In the genomic region with DNA sequence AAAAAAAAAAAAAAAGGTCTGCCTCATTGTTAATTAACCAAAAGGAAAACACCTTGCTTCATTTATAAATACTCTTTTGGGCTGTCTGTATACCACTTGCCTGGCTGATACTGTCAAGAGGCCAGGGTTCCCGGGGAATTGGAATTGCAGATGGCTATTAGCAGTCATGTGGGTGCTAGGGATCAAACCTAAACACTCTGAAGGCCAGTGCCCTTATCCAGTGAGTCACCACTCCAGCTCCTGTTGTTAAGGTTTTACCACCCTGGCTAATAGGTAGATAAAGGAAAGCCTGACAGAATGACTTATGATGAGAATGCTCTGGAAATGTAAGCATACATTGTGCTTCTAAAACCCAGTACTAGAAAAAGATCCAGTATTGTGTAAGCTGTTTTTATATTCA, we compare ENCODE assay signal across 24 mouse cellular contexts.
"Had no signal": no experiment of that assay in that cellular context is flagged by ENCODE, and none has a peak within 500 bp of the region (broad histone marks: within the 10 kb centered on the region; RNA-seq: fewer than 3 reads in every experiment).

No protein-coding gene starts in this region.

- H3K27ac ChIP-seq: lung, embryonic 15.5 days; macrophage; midbrain, embryonic 10.5 days; midbrain, embryonic 12.5 days; neural tube, embryonic 13.5 days; neural tube, embryonic 15.5 days; stomach, embryonic 15.5 days had no signal

- H3K4me1 ChIP-seq: lung, embryonic 15.5 days; megakaryocyte, embryonic 14.5 days; midbrain, embryonic 10.5 days; midbrain, embryonic 12.5 days; neural tube, embryonic 13.5 days; neural tube, embryonic 15.5 days; stomach, embryonic 15.5 days had no signal

- H3K4me3 ChIP-seq: lung, embryonic 15.5 days; megakaryocyte, embryonic 14.5 days; midbrain, embryonic 10.5 days; midbrain, embryonic 12.5 days; myocyte; neural tube, embryonic 13.5 days; neural tube, embryonic 15.5 days; stomach, embryonic 15.5 days had no signal

- ATAC-seq: liver, postnatal 0 days; lung, postnatal 0 days; midbrain, embryonic 16.5 days had no signal

- DNase-seq: liver, postnatal 0 days; lung, adult 2 months; lung, postnatal 14 days; lung, postnatal 36 days; midbrain, embryonic 14.5 days; retina, postnatal 1 day; right cerebral cortex, adult 18-20 months; right cerebral cortex, postnatal 25 days; right cerebral cortex, postnatal 4 days; spleen, adult 18-20 months; thymus, adult 18-20 months; thymus, postnatal 14 days; thymus, postnatal 36 days had no signal

- H3K36me3 ChIP-seq: neural tube, embryonic 13.5 days; neural tube, embryonic 15.5 days had no signal

- H3K4me2 ChIP-seq: lung, embryonic 15.5 days; midbrain, embryonic 12.5 days; neural tube, embryonic 13.5 days; neural tube, embryonic 15.5 days; stomach, embryonic 15.5 days had no signal

- H3K9me3 ChIP-seq: lung, embryonic 15.5 days; megakaryocyte, embryonic 14.5 days; midbrain, embryonic 10.5 days; midbrain, embryonic 12.5 days; neural tube, embryonic 13.5 days; neural tube, embryonic 15.5 days; stomach, embryonic 15.5 days had no signal

- H3K27me3 ChIP-seq: lung, embryonic 15.5 days; megakaryocyte, embryonic 14.5 days; midbrain, embryonic 12.5 days; neural tube, embryonic 13.5 days; neural tube, embryonic 15.5 days; stomach, embryonic 15.5 days had no signal

- H3K9ac ChIP-seq: liver, postnatal 0 days; lung, embryonic 15.5 days; midbrain, embryonic 12.5 days; neural tube, embryonic 13.5 days; neural tube, embryonic 15.5 days; stomach, embryonic 15.5 days had no signal
